Mouse (Mus musculus): ENCODE measurements around the gene Snd1.

DNA sequence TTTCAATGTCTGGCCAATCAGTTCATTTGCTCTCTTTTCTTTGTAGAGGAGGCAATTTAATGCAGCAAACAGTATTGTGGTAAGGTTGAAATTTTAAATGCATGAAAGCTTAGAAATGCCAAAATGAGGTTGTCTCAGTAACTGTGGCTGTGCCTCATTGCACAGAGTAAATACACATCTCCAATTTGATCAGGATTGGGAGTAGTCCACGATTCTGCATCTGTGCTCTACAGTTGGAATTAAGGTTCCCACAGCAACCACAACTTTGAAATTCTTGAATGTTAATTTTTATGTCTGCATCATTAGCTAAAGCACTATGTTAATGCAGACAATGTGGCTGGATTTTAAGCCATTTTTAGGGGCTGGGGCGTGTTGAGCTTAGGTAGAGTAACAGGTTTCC, 72.0 kb downstream of the Snd1 start:
- no peak for TF ChIP-seq NANOG (IDR thresholded peaks at IDR 0.05; ENCODE audit: borderline replicate concordance, low read length)
- no peak for TF ChIP-seq CTCF (conservative IDR thresholded peaks at IDR 0.05; ENCODE audit: low read length)

Data from E14TG2a.4 (cell line).